Mouse (Mus musculus) G1E (cell line): Measurements from ENCODE around the gene Cog1. TPM values are rescaled to one million over a fixed set of nuclear protein-coding genes. Genes with fewer than 3 reads are reported as not detected.

Source experiments
- ATAC-seq: 2 replicates; pipeline ENCODE4 v1.8.0; 2016; ENCODE audit warnings: mild to moderate bottlenecking; ENCODE audit not compliant: insufficient number of reproducible peaks, poor library complexity, low FRiP score, severe bottlenecking; ENCODE audit errors: extremely low read depth
- DNase-seq: peaks from one replicate; pipeline ENCODE4 v3.0.0; 2012; ENCODE audit warnings: low spot score
- H3K27me3 ChIP-seq: 2 replicates; pipeline ENCODE4 v1.6.1; 2012; ENCODE audit warnings: mild to moderate bottlenecking, low read length, inconsistent platforms; ENCODE audit not compliant: insufficient read depth
- H3K36me3 ChIP-seq: replicated peaks from 2 replicates; pipeline ENCODE3; 2012; ENCODE audit warnings: mild to moderate bottlenecking, inconsistent platforms
- H3K4me1 ChIP-seq: 2 replicates; pipeline ENCODE4 v1.6.1; 2012; ENCODE audit warnings: low read depth, low read length, inconsistent platforms, mixed read lengths; ENCODE audit not compliant: insufficient read depth
- H3K4me3 ChIP-seq: 2 replicates; pipeline ENCODE4 v1.5.1; 2012; ENCODE audit warnings: low read depth, mild to moderate bottlenecking, inconsistent platforms, low read length, moderate library complexity, mixed read lengths
- H3K9me3 ChIP-seq: replicated peaks from 2 replicates; pipeline ENCODE4 v1.6.1; 2012; ENCODE audit warnings: inconsistent platforms
- CTCF ChIP-seq: IDR thresholded peaks from 2 replicates; pipeline ENCODE4 v1.5.1; 2012; ENCODE audit warnings: low read depth, low read length, inconsistent platforms, mixed read lengths
- GATA1 ChIP-seq: IDR thresholded peaks from 2 replicates; pipeline ENCODE4 v1.6.1; 2012; ENCODE audit warnings: borderline replicate concordance, low read length, inconsistent platforms, mixed read lengths
- GATA2 ChIP-seq: IDR thresholded peaks from 2 replicates; pipeline ENCODE4 v1.6.1; 2012; ENCODE audit warnings: low read depth, low read length, inconsistent platforms, borderline replicate concordance
- POLR2AphosphoS5 ChIP-seq: IDR thresholded peaks from 2 replicates; pipeline ENCODE4 v1.6.1; 2012; ENCODE audit warnings: low read depth, low read length, inconsistent platforms; ENCODE audit not compliant: insufficient replicate concordance
- TAL1 ChIP-seq: conservative IDR thresholded peaks from 2 replicates; pipeline ENCODE4 v1.6.1; 2012; ENCODE audit warnings: low read depth, low read length, inconsistent platforms, mixed read lengths
- polyA plus RNA-seq: library from polyadenylated mRNA; stranded (reverse); fragments of >175 nt; gene quantifications from 2 replicates; pipeline ENCODE4 v1.2.3, GENCODE M21; 2012
- total RNA-seq, 2 experiments: library from RNA; stranded (forward) in 1 of 2; stranded (reverse) in 1 of 2; fragments of 200-1000 nt in 1 of 2; fragments of >200 nt in 1 of 2; fragmentation: Nextera tagmentation in 1 of 2; gene quantifications; 2 replicates each; pipeline ENCODE4 v1.2.3; 2014 to 2017

Gene Cog1
- total RNA-seq (2014; fragmentation: Nextera tagmentation), result 22.4 and 33.4 TPM in 2 replicates
- 23.9 and 30.9 TPM in 2 replicates for total RNA-seq (2017)
- 29.1 and 33.3 TPM in 2 replicates for polyA plus RNA-seq

DNA sequence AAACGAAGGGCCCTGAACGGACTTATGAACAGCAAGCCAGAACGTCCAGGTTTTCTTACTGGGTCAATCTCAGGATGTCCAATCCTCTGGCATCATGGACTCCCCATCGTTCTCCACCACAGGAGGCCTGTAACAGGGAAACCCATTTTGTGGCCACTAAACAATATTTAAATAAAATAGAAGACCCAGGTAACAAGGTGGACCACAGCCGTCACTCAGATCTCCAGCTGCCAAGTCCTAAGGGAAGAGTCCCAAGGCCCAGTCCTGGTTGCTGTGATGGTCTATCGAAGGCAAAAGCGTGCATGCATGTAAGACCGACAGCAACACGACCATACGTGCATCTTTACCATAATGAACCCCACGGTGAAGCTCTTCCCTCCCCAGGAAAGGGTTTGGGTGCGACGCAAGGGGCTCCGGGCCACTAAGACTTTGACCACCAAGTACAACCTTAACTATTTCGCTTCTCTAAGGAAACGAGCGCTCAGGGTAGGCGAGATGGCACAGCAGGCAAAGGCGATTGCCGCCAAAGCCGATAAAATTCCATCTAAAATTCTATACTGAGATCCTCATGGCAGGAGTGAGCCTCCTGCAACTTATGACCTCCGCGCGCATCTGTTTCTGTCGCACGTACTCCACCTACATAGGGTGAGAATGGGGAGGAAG lies at the start of gene Cog1:
Gene Cog1, plus strand, starts transcription at position 480 of the 663 bp plus-strand sequence.
- H3K27me3 ChIP-seq, result peaks cover 3% of the 10 kb centered on the region; the same call in 1 of the 2 replicates
- ATAC-seq (no peak), DNase-seq (no peak)
- no peak for TF ChIP-seq GATA2
- TF ChIP-seq GATA1, result no peak
- TF ChIP-seq POLR2AphosphoS5, result no peak
- no peak for TF ChIP-seq CTCF
- TF ChIP-seq TAL1, result no peak
- peaks cover 42% of the 10 kb centered on the region for H3K4me1 ChIP-seq
- no peaks in the 10 kb centered on the region for H3K9me3 ChIP-seq
- peaks cover 30% of the 10 kb centered on the region for H3K36me3 ChIP-seq
- H3K4me3 ChIP-seq, result peak within 1 kb of the TSS; percentile 100

DNA sequence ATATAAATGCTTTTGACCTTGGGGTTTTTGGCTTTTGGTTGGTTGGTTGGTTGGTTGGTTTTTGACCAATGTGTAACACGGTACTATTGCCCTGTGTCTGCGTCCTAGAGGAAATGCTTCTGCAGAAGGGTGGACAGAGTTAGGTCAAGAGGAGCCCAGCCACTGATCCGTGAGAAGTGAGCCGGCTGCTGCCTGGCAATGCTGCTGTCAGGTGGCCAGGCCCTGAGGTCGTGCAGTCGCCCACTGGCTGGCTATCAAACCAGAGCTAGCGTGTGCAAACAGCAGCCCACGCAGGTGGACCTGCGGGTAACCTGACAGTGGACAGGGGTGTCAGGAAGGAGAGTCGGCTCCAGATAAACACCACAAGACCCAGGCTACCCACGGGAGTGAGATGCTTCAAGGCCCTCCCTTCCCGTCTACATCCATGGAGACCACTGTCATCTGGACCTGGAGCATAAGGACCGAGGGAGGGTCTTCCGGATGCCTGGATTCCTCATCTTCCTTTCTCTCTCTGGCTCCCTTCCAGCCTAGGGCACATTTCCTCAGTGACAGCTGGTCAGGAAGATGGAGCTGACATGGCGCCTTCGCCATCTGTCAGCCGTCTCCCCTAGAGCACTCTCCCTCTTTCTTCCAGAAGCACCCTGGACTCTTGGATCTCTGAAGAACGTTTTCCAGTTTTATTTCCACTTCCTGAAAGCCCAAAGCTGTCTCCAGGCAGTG lies 48.3 kb upstream of the Cog1 start:
- Histone ChIP-seq H3K36me3 (no peaks in the 10 kb centered on the region), H3K4me1 (no peaks in the 10 kb centered on the region), H3K4me3 (no peak overlapping the region), H3K9me3 (peaks cover 57% of the 10 kb centered on the region), H3K27me3 (no peaks in the 10 kb centered on the region)
- DNase-seq (no peak), ATAC-seq (no peak)
- TF ChIP-seq POLR2AphosphoS5, result no peak

DNA sequence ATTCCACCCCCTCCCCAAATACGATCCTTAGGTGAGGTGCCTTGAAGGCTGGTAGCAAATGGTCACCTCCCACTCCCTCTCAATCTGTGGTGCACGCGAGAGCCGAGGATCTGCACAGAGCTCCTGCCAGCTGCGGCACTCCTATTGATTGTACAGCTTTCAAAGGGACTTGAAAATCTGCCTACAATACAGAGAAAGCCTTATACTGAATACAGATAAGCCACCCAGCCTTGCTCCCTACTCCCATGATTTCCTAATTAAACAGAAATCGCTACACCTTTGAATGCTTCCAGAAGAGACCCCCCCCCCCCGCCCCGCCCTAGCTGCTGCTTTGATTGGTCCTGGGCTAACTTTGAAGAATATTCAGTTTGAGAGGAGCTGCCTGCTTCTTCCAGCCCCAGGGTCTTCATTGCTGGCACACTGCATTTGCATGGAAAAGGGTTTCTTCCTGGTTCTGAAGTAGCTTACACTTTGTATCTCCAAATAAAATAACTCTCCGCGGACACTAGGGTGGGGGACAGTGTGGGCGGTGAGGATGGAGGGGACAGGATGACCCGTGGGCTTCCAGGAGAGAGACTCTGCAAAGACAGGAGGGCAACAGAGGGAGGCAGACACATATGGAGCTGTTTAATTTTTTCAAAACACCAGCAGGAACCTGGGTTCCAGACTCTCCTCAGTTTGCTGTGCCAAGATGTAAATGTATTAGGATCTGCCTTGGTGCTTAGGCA lies 47.2 kb upstream of the Cog1 start:
- TF ChIP-seq GATA1 (no peak), TAL1 (no peak), GATA2 (no peak), CTCF (no peak), POLR2AphosphoS5 (no peak)
- no peak overlapping the region for H3K4me3 ChIP-seq
- no peaks in the 10 kb centered on the region for H3K27me3 ChIP-seq
- ATAC-seq (no peak), DNase-seq (no peak)
- H3K36me3 ChIP-seq, result no peaks in the 10 kb centered on the region
- H3K4me1 ChIP-seq, result no peaks in the 10 kb centered on the region
- H3K9me3 ChIP-seq, result peaks cover 60% of the 10 kb centered on the region

DNA sequence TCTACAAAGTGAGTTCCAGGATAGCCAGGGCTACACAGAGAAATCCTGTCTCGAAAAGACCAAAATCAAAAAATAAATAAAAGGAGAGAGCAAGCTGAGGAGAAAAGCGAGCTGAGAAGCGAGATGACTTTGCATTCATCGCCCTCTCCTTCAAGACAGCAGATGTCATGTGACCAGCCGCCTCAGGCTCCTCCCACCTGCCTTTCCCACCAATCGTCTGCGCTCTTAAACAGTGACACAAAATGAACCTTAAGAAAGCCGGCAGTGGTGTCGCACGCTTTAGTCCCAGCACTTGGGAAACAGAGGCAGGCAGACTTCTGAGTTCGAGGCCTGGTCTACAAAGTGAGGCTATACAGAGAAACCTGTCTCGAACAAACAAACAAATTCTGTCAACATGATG lies 41.4 kb upstream of the Cog1 start:
- ATAC-seq, result no peak
- H3K9me3 ChIP-seq, result peaks cover 50% of the 10 kb centered on the region

DNA sequence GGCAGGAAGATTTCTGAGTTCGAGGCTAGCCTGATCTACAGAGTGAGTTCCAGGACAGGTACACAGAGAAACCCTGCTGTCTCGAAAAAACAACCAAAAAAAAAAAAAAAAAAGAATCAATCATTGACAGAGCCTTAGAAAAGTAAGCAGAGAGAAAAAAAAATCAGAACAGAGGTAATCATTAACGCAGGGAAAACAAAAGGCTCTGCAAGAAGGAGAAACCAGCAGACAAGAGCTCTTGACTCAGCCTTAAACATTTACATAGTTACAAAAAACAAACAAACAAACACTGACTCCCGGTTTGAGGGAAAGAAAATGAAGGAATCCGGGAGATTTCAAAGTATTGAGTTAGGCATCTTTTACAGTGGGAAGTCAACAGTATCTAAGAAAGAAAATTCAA lies 39.4 kb upstream of the Cog1 start:
- H3K4me3 ChIP-seq, result no peak overlapping the region
- H3K27me3 ChIP-seq, result no peaks in the 10 kb centered on the region
- peaks cover 46% of the 10 kb centered on the region for H3K9me3 ChIP-seq
- ATAC-seq (no peak), DNase-seq (no peak)
- no peaks in the 10 kb centered on the region for H3K36me3 ChIP-seq
- TF ChIP-seq CTCF (no peak), GATA1 (no peak)
- no peaks in the 10 kb centered on the region for H3K4me1 ChIP-seq

More for the DNA sequence above, 41.4 kb upstream of the Cog1 start:
- Histone ChIP-seq H3K4me3 (no peak overlapping the region), H3K4me1 (no peaks in the 10 kb centered on the region), H3K27me3 (no peaks in the 10 kb centered on the region), H3K36me3 (no peaks in the 10 kb centered on the region)
- DNase-seq, result no peak
- TF ChIP-seq POLR2AphosphoS5, result no peak
- TF ChIP-seq GATA1, result no peak
- no peak for TF ChIP-seq CTCF
- TF ChIP-seq TAL1, result no peak
- no peak for TF ChIP-seq GATA2

DNA sequence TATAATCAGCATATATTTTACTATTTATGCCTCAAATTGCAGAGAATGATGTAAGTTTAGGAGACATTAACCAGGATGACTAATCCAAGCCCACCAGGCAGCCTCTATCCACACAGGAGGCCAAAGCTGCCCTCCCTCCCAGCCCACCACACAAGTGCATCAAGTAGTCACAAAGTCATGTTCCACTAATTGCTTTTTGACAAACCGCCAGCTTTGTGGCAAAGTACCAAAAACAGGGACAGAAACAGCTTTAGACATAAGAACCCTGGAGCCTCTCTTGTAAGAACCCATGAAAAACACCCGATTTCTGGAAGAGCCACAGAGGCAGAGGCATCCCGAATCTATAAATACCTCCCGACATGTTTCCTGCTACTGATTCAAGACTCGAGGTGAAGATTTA lies 38.7 kb upstream of the Cog1 start:
- TF ChIP-seq TAL1 (no peak), GATA2 (no peak)
- Histone ChIP-seq H3K4me3 (no peak overlapping the region), H3K27me3 (no peaks in the 10 kb centered on the region), H3K36me3 (no peaks in the 10 kb centered on the region), H3K9me3 (peaks cover 44% of the 10 kb centered on the region), H3K4me1 (no peaks in the 10 kb centered on the region)
- ATAC-seq, result no peak
- DNase-seq, result no peak
